Mouse (Mus musculus): ENCODE data around the gene Ssbp4. TPM values are rescaled to one million over a fixed set of nuclear protein-coding genes. Genes with fewer than 3 reads are reported as not detected.

Gene Ssbp4
- total RNA-seq, 1 experiment from 2014 or later, result 58.4 TPM

GRCm38 (mm10) chr8:70609368-70609848 is 736 bp upstream of the Ssbp4 start:
- ATAC-seq (replicated peaks; ENCODE audit: low read depth, poor library complexity, severe bottlenecking), result peak; percentile 28

- ATAC-seq (replicated peaks; ENCODE audit: low read depth, poor library complexity, severe bottlenecking), result no peak
Measured at GRCm38 (mm10) chr8:70607898-70608748, 549 bp downstream of the Ssbp4 start.

GRCm38 (mm10) chr8:70607603-70607897 is 1.1 kb downstream of the Ssbp4 start:
- no peak for ATAC-seq (replicated peaks; ENCODE audit: low read depth, poor library complexity, severe bottlenecking)

- ATAC-seq (replicated peaks; ENCODE audit: low read depth, poor library complexity, severe bottlenecking), result no peak
Measured at GRCm38 (mm10) chr8:70606780-70607602, 1.7 kb downstream of the Ssbp4 start.

GRCm38 (mm10) chr8:70605871-70606779 is 2.5 kb downstream of the Ssbp4 start:
- ATAC-seq (replicated peaks; ENCODE audit: low read depth, poor library complexity, severe bottlenecking), result no peak

GRCm38 (mm10) chr8:70604558-70604957 is 4.1 kb downstream of the Ssbp4 start:
- no peak for ATAC-seq (replicated peaks; ENCODE audit: low read depth, poor library complexity, severe bottlenecking)

- no peak for ATAC-seq (replicated peaks; ENCODE audit: low read depth, poor library complexity, severe bottlenecking)
Measured at GRCm38 (mm10) chr8:70602139-70602811, 6.4 kb downstream of the Ssbp4 start.

GRCm38 (mm10) chr8:70601271-70601649 is 7.4 kb downstream of the Ssbp4 start:
- peak; percentile 79 for ATAC-seq (replicated peaks; ENCODE audit: low read depth, poor library complexity, severe bottlenecking)

GRCm38 (mm10) chr8:70600473-70601270 is 8.0 kb downstream of the Ssbp4 start:
- 0 out of 2 replicates have a peak, but pooled peaks have one; percentile 2 for ATAC-seq (replicated peaks; ENCODE audit: low read depth, poor library complexity, severe bottlenecking)

- no peak for ATAC-seq (replicated peaks; ENCODE audit: low read depth, poor library complexity, severe bottlenecking)
Measured at GRCm38 (mm10) chr8:70599507-70600290, 9.0 kb downstream of the Ssbp4 start.

- ATAC-seq (replicated peaks; ENCODE audit: low read depth, poor library complexity, severe bottlenecking), result no peak
Measured at GRCm38 (mm10) chr8:70598722-70599121, 9.9 kb downstream of the Ssbp4 start.

- ATAC-seq (replicated peaks; ENCODE audit: low read depth, poor library complexity, severe bottlenecking), result no peak
Measured at GRCm38 (mm10) chr8:70598283-70598682, 10.4 kb downstream of the Ssbp4 start.

GRCm38 (mm10) chr8:70597417-70598272 is 11.0 kb downstream of the Ssbp4 start:
- ATAC-seq (replicated peaks; ENCODE audit: low read depth, poor library complexity, severe bottlenecking), result no peak

GRCm38 (mm10) chr8:70596775-70597416 is 11.8 kb downstream of the Ssbp4 start:
- ATAC-seq (replicated peaks; ENCODE audit: low read depth, poor library complexity, severe bottlenecking), result no peak

- no peak for ATAC-seq (replicated peaks; ENCODE audit: low read depth, poor library complexity, severe bottlenecking)
Measured at GRCm38 (mm10) chr8:70596216-70596615, 12.5 kb downstream of the Ssbp4 start.

- no peak for ATAC-seq (replicated peaks; ENCODE audit: low read depth, poor library complexity, severe bottlenecking)
Measured at GRCm38 (mm10) chr8:70595811-70596210, 12.9 kb downstream of the Ssbp4 start.

Data from common myeloid progenitor, adult 5-6 weeks (primary cell).